Mouse (Mus musculus) embryonic facial prominence, embryonic 14.5 days (tissue): ENCODE data around the gene Vps11. TPM values are rescaled to one million over a fixed set of nuclear protein-coding genes. Genes with fewer than 3 reads are reported as not detected.
"Not testable (repeated sequence)": the region's sequence is repeated elsewhere in the genome, so short reads cannot be mapped to it uniquely, and the experiment has no call there.

ENCODE experiments used
- ATAC-seq: fragments of 200-750 bp; cut with Nextera tagmentation; 2 replicates; pipeline ENCODE4 v1.8.0; 2017; ENCODE audit warnings: low read depth, moderate number of reproducible peaks, moderate TSS enrichment
- DNase-seq: peaks from one replicate; pipeline ENCODE4 v3.0.0-alpha.2; 2015; ENCODE audit warnings: low spot score
- H3K27ac ChIP-seq: fragments of 300-500 bp; sonication (generic); replicated peaks from 2 replicates; pipeline ENCODE4 v1.5.1; 2014; ENCODE audit warnings: low read depth, mild to moderate bottlenecking, low read length, moderate library complexity
- H3K27me3 ChIP-seq: fragments of 300-500 bp; sonication (generic); replicated peaks from 2 replicates; pipeline ENCODE4 v1.6.1; 2014; ENCODE audit warnings: low read length; ENCODE audit not compliant: control insufficient read depth, insufficient read depth
- H3K36me3 ChIP-seq: fragments of 300-500 bp; sonication (generic); 2 replicates; pipeline ENCODE4 v1.6.1; 2014; ENCODE audit warnings: low read length, mixed read lengths; ENCODE audit not compliant: control insufficient read depth, insufficient read depth
- H3K4me1 ChIP-seq: fragments of 300-500 bp; sonication (generic); 2 replicates; pipeline ENCODE4 v1.6.1; 2014; ENCODE audit warnings: antibody characterized with exemption, low read length; ENCODE audit not compliant: control insufficient read depth, insufficient read depth
- H3K4me2 ChIP-seq: fragments of 300-500 bp; sonication (generic); 2 replicates; pipeline ENCODE4 v1.6.1; 2014; ENCODE audit warnings: low read depth, mild to moderate bottlenecking, low read length, moderate library complexity, mixed read lengths
- H3K4me3 ChIP-seq: fragments of 300-500 bp; sonication (generic); 2 replicates; pipeline ENCODE4 v1.5.1; 2014; ENCODE audit warnings: low read depth, mild to moderate bottlenecking, low read length
- H3K9ac ChIP-seq: fragments of 300-500 bp; sonication (generic); 2 replicates; pipeline ENCODE4 v1.6.1; 2014; ENCODE audit warnings: low read depth, mild to moderate bottlenecking, low read length, moderate library complexity, mixed read lengths
- H3K9me3 ChIP-seq: fragments of 300-500 bp; sonication (generic); 2 replicates; pipeline ENCODE4 v1.6.1; 2016; ENCODE audit warnings: low read length; ENCODE audit not compliant: control insufficient read depth
- WGBS: fragments of 180-500 bp; shearing (Covaris S2); extraction: QIAGEN DNeasy Blood & Tissue Kit; methylation state at CpG from one replicate; pipeline ENCODE4 v1.1.7; 2014; 5-methylcytosine and 5-hydroxymethylcytosine counted together
- polyA plus RNA-seq: library from polyadenylated mRNA; unstranded; fragments of >200 nt; fragmentation: Nextera tagmentation; extraction: Ambion mirVana; gene quantifications from 2 replicates; pipeline ENCODE4 v1.2.1, GENCODE M21; 2014

Gene Vps11
- polyA plus RNA-seq, 1 experiment from 2014 or later: 24.5 TPM

GRCm38 (mm10) chr9:44326371-44327063 is 35.0 kb downstream of the Vps11 start:
- Histone ChIP-seq H3K4me3 (peak overlapping the region; percentile 67), H3K4me2 (peak overlapping the region; percentile 84), H3K9ac (peak overlapping the region; percentile 88), H3K27ac (peak overlapping the region; percentile 81), H3K9me3 (no peaks in the 10 kb centered on the region), H3K27me3 (no peaks in the 10 kb centered on the region), H3K4me1 (peaks cover 10% of the 10 kb centered on the region; the same call in 1 of the 2 replicates), H3K36me3 (peaks cover 32% of the 10 kb centered on the region)
- DNase-seq (peak; percentile 94), ATAC-seq (peak; percentile 93)
- 0% methylated on average over 38 of the region's 38 CpGs for WGBS

- H3K27me3 ChIP-seq: no peaks in the 10 kb centered on the region
- 4% methylated on average over 12 of the region's 12 CpGs for WGBS
- DNase-seq: peak; percentile 77
- no peaks in the 10 kb centered on the region for H3K9me3 ChIP-seq
- H3K4me1 ChIP-seq: peaks cover 10% of the 10 kb centered on the region; the same call in 1 of the 2 replicates
- peak within 1 kb of the TSS; percentile 88 for H3K9ac ChIP-seq
- 0 out of 2 replicates have a peak, but pooled peaks have one; percentile 45 for ATAC-seq
- peak within 1 kb of the TSS; percentile 81 for H3K27ac ChIP-seq
- H3K4me3 ChIP-seq: peak within 1 kb of the TSS; percentile 67
- H3K36me3 ChIP-seq: peaks cover 25% of the 10 kb centered on the region
- peak within 1 kb of the TSS; percentile 84 for H3K4me2 ChIP-seq
These were observed 35.6 kb downstream of the Vps11 start, which contains the start of gene Dpagt1 for GRCm38 (mm10) chr9:44325768-44326370. TSS of gene Dpagt1 (plus strand) at chr9:44326019.

- Histone ChIP-seq H3K4me2 (peak overlapping the region; percentile 84; the same call in 1 of the 2 replicates), H3K36me3 (peaks cover 19% of the 10 kb centered on the region), H3K27ac (peak overlapping the region; percentile 81; the same call in 1 of the 2 replicates)
- WGBS: 58% methylated on average over 7 of the region's 8 CpGs
- not testable (repeated sequence) for H3K27me3 ChIP-seq, ATAC-seq, H3K4me3 ChIP-seq, H3K9me3 ChIP-seq, H3K9ac ChIP-seq, H3K4me1 ChIP-seq, DNase-seq
These were observed 36.3 kb downstream of the Vps11 start for GRCm38 (mm10) chr9:44325032-44325767.

DNA sequence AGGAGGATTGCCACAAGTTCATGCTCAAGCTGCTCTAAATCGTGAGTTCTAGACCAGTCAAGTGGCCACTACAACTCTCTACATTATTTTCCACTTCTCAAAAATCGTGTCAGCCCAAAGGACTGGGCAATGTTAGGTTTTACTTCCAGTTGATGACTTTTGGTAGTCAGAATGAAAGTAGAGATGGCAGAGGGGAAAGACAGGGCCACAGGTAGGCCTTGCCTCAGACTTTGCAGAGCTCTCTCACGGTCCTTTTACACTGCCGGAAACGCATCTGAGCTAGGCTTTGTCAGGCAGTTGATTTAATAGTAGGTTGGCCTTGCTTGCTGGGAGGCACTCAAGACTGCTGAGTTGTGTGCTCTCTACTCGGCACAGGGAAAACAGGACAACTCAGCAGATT is 37.3 kb downstream of the Vps11 start:
- ATAC-seq (no peak), DNase-seq (no peak)
- Histone ChIP-seq H3K4me2 (no peak overlapping the region), H3K27ac (no peak overlapping the region), H3K4me1 (peaks cover 14% of the 10 kb centered on the region), H3K9me3 (no peaks in the 10 kb centered on the region), H3K4me3 (no peak overlapping the region), H3K36me3 (peaks cover 9% of the 10 kb centered on the region), H3K27me3 (no peaks in the 10 kb centered on the region), H3K9ac (no peak overlapping the region)
- 72% methylated on average over 6 of the region's 6 CpGs for WGBS

DNA sequence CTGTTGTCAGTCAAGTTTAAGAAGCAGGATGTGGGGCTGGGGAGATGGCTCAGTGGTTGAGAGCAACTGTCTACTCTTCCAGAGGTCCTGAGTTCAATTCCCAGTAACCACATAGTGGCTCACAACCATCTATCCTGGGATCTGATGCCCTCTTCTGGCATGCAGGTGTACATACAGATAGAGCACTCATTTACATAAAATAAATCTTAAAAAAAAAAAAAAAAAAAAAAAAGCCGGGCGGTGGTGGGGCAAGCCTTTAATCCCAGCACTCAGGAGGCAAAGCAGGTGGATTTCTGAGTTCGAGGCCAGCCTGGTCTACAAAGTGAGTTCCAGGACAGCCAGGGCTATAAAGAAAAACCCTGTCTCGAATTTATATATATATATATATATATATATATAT is 37.8 kb downstream of the Vps11 start:
- H3K36me3 ChIP-seq, H3K27ac ChIP-seq, H3K27me3 ChIP-seq, H3K4me3 ChIP-seq, ATAC-seq, DNase-seq, H3K4me2 ChIP-seq, H3K9ac ChIP-seq, H3K9me3 ChIP-seq: not testable (repeated sequence)
- peaks cover 18% of the 10 kb centered on the region for H3K4me1 ChIP-seq
- WGBS: 78% methylated on average over 4 of the region's 4 CpGs

GRCm38 (mm10) chr9:44320799-44321133 is 40.7 kb downstream of the Vps11 start:
- H3K4me2 ChIP-seq: peak overlapping the region; percentile 96
- no peaks in the 10 kb centered on the region for H3K9me3 ChIP-seq
- H3K36me3 ChIP-seq: peaks cover 11% of the 10 kb centered on the region
- H3K27ac ChIP-seq: peak overlapping the region; percentile 70
- H3K4me3 ChIP-seq: peak overlapping the region; percentile 92
- DNase-seq (peak; percentile 19), ATAC-seq (peak; percentile 23; the same call in 1 of the 2 replicates)
- H3K4me1 ChIP-seq: peaks cover 13% of the 10 kb centered on the region
- WGBS: 19% methylated on average over 6 of the region's 6 CpGs
- H3K27me3 ChIP-seq: no peaks in the 10 kb centered on the region
- H3K9ac ChIP-seq: peak overlapping the region; percentile 87

GRCm38 (mm10) chr9:44319887-44320798 is 41.3 kb downstream of the Vps11 start, which contains the start of gene C2cd2l:
TSS of gene C2cd2l (minus strand) at chr9:44320285.
- Histone ChIP-seq H3K27me3 (no peaks in the 10 kb centered on the region), H3K4me1 (peaks cover 13% of the 10 kb centered on the region), H3K4me3 (peak within 1 kb of the TSS; percentile 92), H3K9me3 (no peaks in the 10 kb centered on the region), H3K4me2 (peak within 1 kb of the TSS; percentile 96), H3K27ac (peak within 1 kb of the TSS; percentile 70), H3K9ac (peak within 1 kb of the TSS; percentile 87), H3K36me3 (peaks cover 17% of the 10 kb centered on the region)
- DNase-seq (peak; percentile 99), ATAC-seq (peak; percentile 98)
- under 1% methylated on average over 40 of the region's 67 CpGs for WGBS
